Mouse (Mus musculus) right cerebral cortex, postnatal 36 days (tissue): Measurements from ENCODE around the gene Ptn.

Source experiments
- DNase-seq, 2 experiments: peaks; one replicate each; pipeline ENCODE4 v3.0.0; 2022; ENCODE audit warnings: low spot score in 2 of 2, mixed read lengths in 1 of 2

Ptn gene

GRCm38 (mm10) chr6:36809747-36810285, at the start of gene Ptn:
Ptn (minus strand) TSS chr6:36810220.
- DNase-seq, result peak; percentile 65 to 81

GRCm38 (mm10) chr6:36858258-36859041, 48.4 kb upstream of the Ptn start:
- DNase-seq, result no peak

- DNase-seq, result no peak
Measured at GRCm38 (mm10) chr6:36857627-36858257, 47.7 kb upstream of the Ptn start.

- peak; percentile 84 to 86 for DNase-seq
Measured at GRCm38 (mm10) chr6:36850422-36851129, 40.6 kb upstream of the Ptn start.

GRCm38 (mm10) chr6:36845288-36845687, 35.3 kb upstream of the Ptn start:
- no peak for DNase-seq

- DNase-seq, result no peak
Measured at GRCm38 (mm10) chr6:36844258-36844657, 34.2 kb upstream of the Ptn start.

GRCm38 (mm10) chr6:36843031-36843488, 33.0 kb upstream of the Ptn start:
- DNase-seq, result peak in 1 of 2 experiments; percentile 76

GRCm38 (mm10) chr6:36842101-36842922, 32.3 kb upstream of the Ptn start:
- DNase-seq, result no peak

GRCm38 (mm10) chr6:36841701-36842100, 31.7 kb upstream of the Ptn start:
- DNase-seq, result no peak

GRCm38 (mm10) chr6:36841174-36841573, 31.2 kb upstream of the Ptn start:
- no peak for DNase-seq

- DNase-seq, result no peak
Measured at GRCm38 (mm10) chr6:36838747-36839146, 28.7 kb upstream of the Ptn start.

GRCm38 (mm10) chr6:36835351-36835750, 25.3 kb upstream of the Ptn start:
- no peak for DNase-seq

- no peak for DNase-seq
Measured at GRCm38 (mm10) chr6:36834695-36835265, 24.8 kb upstream of the Ptn start.

- no peak for DNase-seq
Measured at GRCm38 (mm10) chr6:36832681-36833080, 22.7 kb upstream of the Ptn start.

- no peak for DNase-seq
Measured at GRCm38 (mm10) chr6:36832207-36832606, 22.2 kb upstream of the Ptn start.

GRCm38 (mm10) chr6:36830371-36830925, 20.4 kb upstream of the Ptn start:
- DNase-seq, result no peak

GRCm38 (mm10) chr6:36819784-36820050, 9.7 kb upstream of the Ptn start:
- no peak for DNase-seq

- DNase-seq, result peak; percentile 43 to 56
Measured at GRCm38 (mm10) chr6:36819019-36819783, 9.2 kb upstream of the Ptn start.

GRCm38 (mm10) chr6:36818281-36819018, 8.4 kb upstream of the Ptn start:
- DNase-seq, result no peak
